Mouse (Mus musculus) naive thymus-derived CD4-positive, alpha-beta T cell, adult 2 months (primary cell): ENCODE results near the gene Pcgf2.
"Not testable (repeated sequence)": the region's sequence is repeated elsewhere in the genome, so short reads cannot be mapped to it uniquely, and the experiment has no call there.

Source experiments
- DNase-seq: peaks from one replicate; pipeline ENCODE4 v3.0.0-alpha.2; 2011; ENCODE audit warnings: low read depth

Pcgf2 gene

GRCm38 (mm10) chr11:97668160-97668559 lies 32.1 kb downstream of the Pcgf2 start:
- no peak for DNase-seq

DNA sequence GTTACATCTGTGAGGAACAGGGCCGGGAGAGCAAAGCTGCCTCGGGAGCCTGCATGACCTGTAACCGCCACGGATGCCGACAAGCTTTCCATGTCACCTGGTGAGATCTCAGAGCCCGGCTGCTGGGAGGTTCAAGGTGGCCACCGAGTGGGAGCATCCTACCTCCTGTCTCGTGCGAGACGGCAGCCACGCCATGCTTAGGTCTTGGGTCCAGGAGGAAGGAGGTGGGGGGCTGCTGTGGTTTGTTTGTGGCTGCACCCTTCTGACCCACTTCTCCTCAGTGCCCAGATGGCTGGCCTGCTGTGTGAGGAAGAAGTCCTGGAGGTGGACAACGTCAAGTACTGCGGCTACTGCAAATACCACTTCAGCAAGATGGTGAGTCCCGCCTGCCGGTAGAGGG lies 33.5 kb downstream of the Pcgf2 start:
- DNase-seq = no peak

DNA sequence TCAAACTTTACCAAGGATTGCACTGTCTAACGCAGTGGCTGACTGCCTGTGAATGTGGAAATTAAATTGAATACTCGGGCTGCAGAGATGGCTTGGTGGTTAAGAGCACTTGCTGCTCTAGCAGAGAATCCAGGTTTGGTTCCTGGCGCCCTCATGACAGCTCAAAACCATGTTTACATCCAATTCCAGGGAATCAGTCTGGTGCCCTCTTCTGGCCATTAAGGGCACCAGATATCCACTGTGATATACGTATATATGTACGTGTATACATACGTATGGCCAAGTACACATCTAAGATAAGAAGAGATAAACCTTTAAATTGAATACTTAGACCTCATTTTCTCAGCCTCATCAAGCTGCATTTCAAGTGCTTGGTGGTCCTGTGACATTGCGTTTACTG lies 34.1 kb downstream of the Pcgf2 start:
- DNase-seq = no peak

- no peak for DNase-seq
Measured at GRCm38 (mm10) chr11:97665431-97665830, 34.9 kb downstream of the Pcgf2 start.

DNA sequence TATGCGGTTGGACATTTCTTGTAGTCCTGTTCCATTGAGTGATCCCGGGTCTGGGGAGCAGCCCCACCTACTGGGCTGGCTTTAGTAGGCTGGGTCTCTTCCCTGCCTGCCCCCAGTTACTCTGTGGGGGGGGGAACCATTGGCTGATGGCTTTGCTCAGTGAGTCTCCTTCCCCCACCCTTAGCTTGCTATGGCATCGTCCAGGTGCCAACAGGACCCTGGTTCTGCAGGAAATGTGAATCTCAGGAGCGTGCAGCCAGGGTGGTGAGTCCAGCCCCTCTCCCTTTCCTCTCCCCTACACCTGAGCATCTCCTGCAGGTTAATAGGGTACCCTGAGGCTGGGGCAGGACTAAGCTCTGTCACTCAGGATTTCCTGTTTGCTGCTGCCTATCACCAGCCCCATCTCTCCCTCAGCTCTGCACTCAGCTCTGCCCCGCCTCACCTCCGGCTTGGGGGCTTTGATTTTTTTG lies 35.5 kb downstream of the Pcgf2 start:
- DNase-seq = peak; percentile 64

- DNase-seq = peak; percentile 42
Measured at GRCm38 (mm10) chr11:97664339-97664665, 36.0 kb downstream of the Pcgf2 start.

DNA sequence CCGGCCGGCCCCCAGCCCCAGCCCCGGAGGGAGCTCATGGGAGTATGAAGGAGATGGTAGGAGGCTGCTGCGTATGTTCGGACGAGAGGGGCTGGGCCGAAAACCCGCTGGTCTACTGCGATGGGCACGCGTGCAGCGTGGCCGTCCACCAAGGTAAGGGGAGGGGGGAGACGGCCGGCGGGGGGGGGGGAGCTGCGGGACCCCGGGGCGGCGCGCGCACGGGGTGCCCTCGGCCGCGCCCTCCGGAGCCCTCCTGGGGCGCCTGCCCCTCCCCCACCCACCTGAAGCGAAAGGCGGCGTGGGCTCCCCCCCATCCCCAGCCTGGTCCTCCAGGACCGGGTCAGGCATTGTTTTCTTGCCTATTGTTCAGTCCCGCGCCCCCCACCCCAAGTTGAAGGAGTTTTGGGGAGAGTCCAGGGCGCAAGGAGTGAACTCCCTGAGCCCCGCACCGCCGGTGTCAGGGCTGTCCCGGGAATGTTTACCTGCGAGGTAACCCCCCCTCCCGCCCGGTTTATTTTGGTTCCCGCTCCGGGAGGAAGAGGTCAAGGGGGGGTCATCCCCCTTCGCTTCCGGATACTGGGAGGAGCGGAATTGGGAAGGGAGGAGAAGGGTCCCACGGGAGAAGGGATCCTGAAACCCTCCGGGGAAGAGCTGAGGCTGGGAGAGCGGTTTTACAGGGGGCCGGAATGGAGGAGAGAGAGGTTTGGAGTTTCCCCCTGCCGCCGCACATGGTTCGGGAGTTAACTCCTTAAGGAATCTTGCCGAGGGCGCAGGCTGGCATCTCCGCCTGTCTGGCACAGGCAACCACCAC lies 36.6 kb downstream of the Pcgf2 start:
- DNase-seq = peak; percentile 49

DNA sequence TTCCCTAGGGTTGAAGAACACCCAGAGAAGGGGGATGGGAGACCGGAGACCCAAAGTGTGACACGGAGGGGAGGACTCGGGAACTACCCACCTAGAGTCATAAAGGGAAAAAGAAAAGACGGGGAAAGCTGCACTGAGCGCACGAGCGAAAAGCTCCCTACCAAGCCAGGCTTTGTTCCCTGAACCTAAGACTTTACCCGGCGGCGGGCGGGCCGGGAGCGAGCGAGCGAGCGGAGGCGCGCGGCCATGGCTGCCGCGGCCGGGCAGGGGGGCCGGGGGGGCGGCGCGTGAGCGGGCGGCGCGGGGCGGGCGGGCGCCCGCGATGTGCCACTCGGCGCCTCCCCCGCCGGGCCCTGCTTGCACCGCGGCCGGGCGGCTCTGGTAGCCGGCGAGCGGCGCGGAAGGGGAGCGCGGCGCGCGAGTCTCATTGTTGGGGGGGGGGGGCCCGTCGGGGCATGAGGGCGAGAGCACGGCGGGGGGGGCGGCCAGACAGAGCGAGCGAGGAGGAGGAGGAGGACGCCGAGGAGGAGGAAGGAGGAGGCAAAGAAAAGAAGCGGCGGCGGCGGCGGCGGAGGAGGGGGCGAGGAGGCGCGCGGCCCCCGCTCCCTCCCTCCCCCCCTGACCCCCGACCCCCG lies 37.3 kb downstream of the Pcgf2 start, which contains the start of gene Mllt6:
Gene Mllt6, plus strand, starts transcription at position 522 of the 635 bp plus-strand sequence.
- DNase-seq = peak; percentile 77

GRCm38 (mm10) chr11:97662207-97662892 lies 37.9 kb downstream of the Pcgf2 start:
- DNase-seq = peak; percentile 86

- no peak for DNase-seq
Measured at GRCm38 (mm10) chr11:97661648-97662133, 38.6 kb downstream of the Pcgf2 start.

DNA sequence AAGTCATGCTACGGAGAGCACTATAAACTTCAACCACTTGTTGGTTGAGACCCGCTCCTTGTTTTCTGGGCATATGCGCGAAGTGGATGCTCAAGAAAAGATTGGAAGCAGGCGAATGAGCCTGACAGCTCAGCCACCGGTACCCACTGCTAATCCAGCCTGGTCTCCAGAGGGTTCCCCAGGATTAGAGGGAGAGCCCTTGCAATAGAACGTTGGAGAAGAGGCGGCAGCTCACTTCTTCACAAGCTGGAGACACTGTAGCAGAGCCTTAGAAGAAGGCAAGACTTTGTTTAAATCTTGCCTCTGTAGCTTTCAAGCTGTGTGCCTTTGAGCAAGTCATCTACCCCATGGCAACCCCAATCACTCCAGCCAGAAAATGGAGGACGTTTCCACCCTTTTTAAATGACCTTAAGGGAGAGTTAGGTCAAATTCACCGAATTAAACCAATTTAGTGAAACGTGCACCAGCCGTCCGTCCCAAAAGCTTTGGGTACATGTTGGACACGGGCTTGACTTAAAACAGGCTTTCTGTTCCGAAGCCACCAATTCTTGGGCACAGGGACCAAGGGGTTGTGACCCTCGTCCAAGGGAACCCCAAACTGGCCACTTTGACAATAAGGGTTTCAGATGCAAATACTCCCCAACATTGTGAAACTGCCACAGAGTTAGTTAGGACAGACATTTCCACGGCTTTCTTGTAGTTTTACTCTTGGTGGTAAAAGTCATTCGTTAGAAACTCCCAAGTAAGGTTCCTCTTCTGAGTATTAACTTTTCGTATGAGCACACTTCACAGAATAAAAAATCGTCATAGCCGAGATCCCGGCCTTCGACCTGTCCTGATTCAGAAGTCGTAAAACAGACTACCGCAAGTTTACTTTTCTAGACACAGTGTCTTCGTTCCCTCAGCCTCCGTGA lies 39.3 kb downstream of the Pcgf2 start:
- DNase-seq = peak; percentile 63

- peak; percentile 83 for DNase-seq
Measured at GRCm38 (mm10) chr11:97659990-97660714, 40.1 kb downstream of the Pcgf2 start.

- peak; percentile 77 for DNase-seq
Measured at GRCm38 (mm10) chr11:97659267-97659989, 40.9 kb downstream of the Pcgf2 start.

GRCm38 (mm10) chr11:97658751-97659266 lies 41.5 kb downstream of the Pcgf2 start:
- no peak for DNase-seq

- not testable (repeated sequence) for DNase-seq
Measured at GRCm38 (mm10) chr11:97657967-97658366, 42.3 kb downstream of the Pcgf2 start.

GRCm38 (mm10) chr11:97657184-97657945 lies 42.9 kb downstream of the Pcgf2 start:
- no peak for DNase-seq

DNA sequence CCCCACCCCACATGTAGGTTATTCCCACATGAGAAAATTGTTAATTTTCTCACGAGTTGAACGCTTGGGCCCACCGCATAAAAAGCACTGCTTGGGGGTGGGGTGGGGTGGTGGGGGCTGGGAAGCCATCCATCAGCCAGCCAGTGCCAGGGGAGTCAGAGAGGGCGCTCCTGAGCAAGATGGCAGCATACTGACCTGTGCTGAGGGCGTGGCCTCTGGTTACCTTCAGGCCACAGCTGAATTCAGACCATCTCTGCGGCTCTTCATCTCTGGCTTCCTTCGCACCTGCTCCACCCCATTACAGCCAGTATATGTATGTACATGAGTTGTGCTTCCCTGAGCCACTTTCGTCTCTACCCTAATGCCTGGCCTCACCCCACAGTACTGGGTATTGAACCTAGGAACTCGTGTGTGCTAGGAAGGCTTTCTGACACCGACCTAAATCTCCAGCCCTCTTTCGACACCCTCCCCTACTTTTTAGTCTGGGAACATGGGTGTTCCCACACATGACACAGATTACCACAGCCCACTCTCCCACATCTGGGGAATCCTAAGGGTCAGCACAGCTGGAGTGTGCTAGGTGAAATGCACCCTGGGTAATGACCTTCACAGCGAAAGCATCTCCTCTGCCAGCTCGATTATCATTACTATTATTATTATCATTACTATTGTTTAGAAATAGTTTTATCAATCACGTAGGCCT lies 43.9 kb downstream of the Pcgf2 start:
- no peak for DNase-seq

DNA sequence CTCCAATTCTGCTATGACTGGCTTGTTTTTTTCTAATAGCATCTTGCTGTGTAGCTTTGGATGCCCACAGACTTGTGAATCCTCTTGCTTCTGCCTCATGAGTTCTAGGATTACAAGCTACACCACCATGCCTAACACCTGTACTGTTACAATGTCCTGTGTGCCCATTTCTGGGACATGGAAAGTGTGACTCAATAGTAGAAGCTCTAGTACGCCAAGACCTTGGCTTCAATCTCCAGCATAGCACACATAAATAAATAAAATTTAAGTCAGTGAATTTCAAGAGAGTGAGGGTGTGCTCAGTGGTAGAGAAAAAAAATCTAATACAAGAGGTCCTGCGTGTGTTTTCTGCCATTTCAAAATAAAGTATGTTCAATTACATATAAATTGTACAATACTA lies 46.1 kb downstream of the Pcgf2 start:
- DNase-seq = no peak

DNA sequence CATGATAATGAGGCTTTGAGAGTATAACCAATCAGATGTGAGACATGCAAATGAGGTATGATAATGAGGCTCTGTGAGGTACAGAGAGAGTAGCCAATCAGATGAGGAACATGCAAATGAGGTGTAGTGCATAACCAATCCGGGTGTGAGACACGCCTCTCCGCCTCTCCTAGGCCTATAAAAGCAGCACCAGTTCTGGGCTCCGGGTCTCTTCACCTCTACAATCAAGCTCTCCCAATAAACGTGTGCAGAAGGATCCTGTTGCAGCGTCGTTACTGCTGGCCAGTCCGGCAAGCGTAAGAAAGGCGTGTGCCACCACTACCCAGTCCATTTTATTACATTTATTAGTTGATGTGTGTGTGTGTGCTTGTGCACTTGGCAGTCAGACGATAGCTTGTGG lies 46.9 kb downstream of the Pcgf2 start:
- DNase-seq = not testable (repeated sequence)
